Mouse (Mus musculus): ENCODE measurements at regions not wholly inside any gene's neighbourhood (a gene's known extent, or its start where the extent isn't known, plus 50 kb on each side); places are given as distances from the start of the nearest gene placed in this dataset.

DNA sequence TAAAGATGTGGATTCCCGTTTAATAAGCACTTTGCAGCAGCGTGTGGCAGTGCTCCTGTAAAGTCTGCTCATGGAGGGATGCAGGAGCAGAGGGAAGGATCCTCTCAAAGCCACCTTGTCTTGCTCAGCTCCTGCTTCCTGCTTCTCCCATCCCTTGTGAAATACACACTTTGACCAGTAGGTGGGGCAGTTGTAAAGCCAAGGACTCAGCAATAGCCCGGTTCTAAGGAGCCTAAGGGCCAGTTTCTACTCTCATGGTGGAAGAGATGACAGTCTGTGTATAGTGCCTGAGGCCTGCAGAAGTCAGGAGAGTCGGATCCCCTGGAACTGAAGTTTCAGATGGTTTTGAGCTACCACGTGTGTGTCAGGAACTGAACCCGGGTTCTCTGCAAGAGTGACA is 272.0 kb downstream of the Drd1 start:
- Histone ChIP-seq H3K27ac (replicated peaks) (no peak overlapping the region), H3K36me3 (no peaks in the 10 kb centered on the region), H3K9ac (replicated peaks) (no peak overlapping the region), H3K4me3 (no peak overlapping the region), H3K4me2 (replicated peaks) (no peak overlapping the region), H3K27me3 (peaks cover 8% of the 10 kb centered on the region), H3K4me1 (no peaks in the 10 kb centered on the region), H3K9me3 (0 out of 2 replicates have a peak, but pooled peaks cover 3% of the 10 kb centered on the region)
- 25% methylated on average over 6 of the region's 6 CpGs for WGBS
- ATAC-seq (ENCODE audit: low FRiP score, low read depth) = peak; percentile 30; the same call in 1 of the 2 replicates

GRCm38 (mm10) chr13:53779150-53779549 is 276.4 kb downstream of the Drd1 start:
- no peak for ATAC-seq (ENCODE audit: low FRiP score, low read depth)
- no peaks in the 10 kb centered on the region for H3K4me1 ChIP-seq
- 57% methylated on average over 4 of the region's 4 CpGs for WGBS

DNA sequence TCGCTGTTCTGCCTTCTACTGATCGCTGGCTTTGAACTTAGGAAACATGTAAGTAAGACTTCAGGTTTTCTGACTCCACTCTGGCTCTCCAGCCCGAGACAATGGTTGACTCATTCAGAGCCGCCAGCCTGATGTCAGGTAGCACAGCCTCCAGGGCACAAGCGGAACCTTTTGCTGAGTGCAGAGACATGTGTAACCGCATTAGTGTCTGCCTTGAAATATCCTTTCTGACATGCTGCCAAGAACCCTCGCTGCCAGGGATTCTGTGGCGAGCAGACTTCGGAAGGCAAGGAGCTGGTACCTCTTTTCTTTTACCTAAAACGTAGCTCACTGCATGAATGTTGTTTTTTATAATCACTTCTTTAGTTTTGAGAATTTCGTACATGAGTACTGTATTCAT is 279.1 kb downstream of the Drd1 start:
- WGBS = 86% methylated on average over 11 of the region's 11 CpGs
- H3K4me3 ChIP-seq = no peak overlapping the region

More at GRCm38 (mm10) chr13:53779150-53779549, 276.4 kb downstream of the Drd1 start:
- no peak overlapping the region for H3K27ac ChIP-seq (replicated peaks)
- H3K4me3 ChIP-seq = no peak overlapping the region
- no peaks in the 10 kb centered on the region for H3K9me3 ChIP-seq
- H3K4me2 ChIP-seq (replicated peaks) = no peak overlapping the region
- no peak overlapping the region for H3K9ac ChIP-seq (replicated peaks)
- H3K36me3 ChIP-seq = no peaks in the 10 kb centered on the region
- H3K27me3 ChIP-seq = peaks cover 8% of the 10 kb centered on the region

GRCm38 (mm10) chr13:53775687-53776086 is 279.8 kb downstream of the Drd1 start:
- Histone ChIP-seq H3K9ac (replicated peaks) (no peak overlapping the region), H3K4me1 (no peaks in the 10 kb centered on the region), H3K36me3 (no peaks in the 10 kb centered on the region), H3K4me2 (replicated peaks) (no peak overlapping the region), H3K27me3 (no peaks in the 10 kb centered on the region; the same call in 1 of the 2 replicates), H3K27ac (replicated peaks) (no peak overlapping the region), H3K9me3 (no peaks in the 10 kb centered on the region), H3K4me3 (no peak overlapping the region)
- WGBS = 43% methylated on average over 5 of the region's 5 CpGs
- ATAC-seq (ENCODE audit: low FRiP score, low read depth) = no peak

More for the DNA sequence above, 279.1 kb downstream of the Drd1 start:
- Histone ChIP-seq H3K4me1 (no peaks in the 10 kb centered on the region), H3K4me2 (replicated peaks) (no peak overlapping the region), H3K27me3 (no peaks in the 10 kb centered on the region; the same call in 1 of the 2 replicates), H3K9me3 (no peaks in the 10 kb centered on the region), H3K27ac (replicated peaks) (no peak overlapping the region), H3K36me3 (no peaks in the 10 kb centered on the region), H3K9ac (replicated peaks) (no peak overlapping the region)
- no peak for ATAC-seq (ENCODE audit: low FRiP score, low read depth)

- Histone ChIP-seq H3K4me1 (no peaks in the 10 kb centered on the region), H3K4me2 (replicated peaks) (no peak overlapping the region), H3K9me3 (no peaks in the 10 kb centered on the region), H3K27me3 (peaks cover 13% of the 10 kb centered on the region), H3K27ac (replicated peaks) (no peak overlapping the region), H3K36me3 (no peaks in the 10 kb centered on the region), H3K4me3 (no peak overlapping the region), H3K9ac (replicated peaks) (no peak overlapping the region)
- ATAC-seq (ENCODE audit: low FRiP score, low read depth) = peak; percentile 38; the same call in 1 of the 2 replicates
- 26% methylated on average over 13 of the region's 13 CpGs for WGBS
These were observed 290.8 kb downstream of the Drd1 start for GRCm38 (mm10) chr13:53764613-53765243.

DNA sequence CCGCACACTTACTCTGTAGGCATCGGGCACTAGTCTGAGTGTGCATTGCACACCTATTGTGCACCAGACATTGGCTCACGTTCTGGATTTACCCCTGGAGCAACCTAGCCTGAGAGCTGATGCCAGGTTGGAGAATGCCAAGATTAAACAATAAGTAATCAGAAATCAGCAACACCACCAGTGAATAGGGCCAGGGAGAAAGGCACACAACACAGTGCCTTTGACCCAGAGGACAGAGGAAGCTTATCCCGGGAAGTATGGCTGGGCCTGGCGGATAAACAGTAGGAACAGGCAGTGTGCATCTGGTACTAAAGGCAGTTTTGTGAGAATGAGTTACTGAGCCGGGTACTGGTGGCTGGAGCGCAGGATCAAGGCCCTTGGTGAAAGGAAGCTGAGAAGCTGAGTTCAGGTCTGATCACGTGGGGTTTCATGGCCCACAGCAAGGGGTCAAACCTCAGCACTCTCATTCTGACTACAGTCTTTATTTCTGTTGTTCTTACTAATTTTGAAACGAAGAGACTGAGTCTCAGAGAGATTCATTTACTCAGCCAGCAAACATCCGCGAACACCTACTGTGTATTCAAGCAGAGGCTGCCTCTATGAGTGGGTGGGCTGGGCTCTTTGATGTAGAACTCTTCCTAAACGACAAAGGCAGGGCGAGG is 284.8 kb upstream of the Msx2 start:
- H3K27me3 ChIP-seq = no peaks in the 10 kb centered on the region
- no peaks in the 10 kb centered on the region for H3K9me3 ChIP-seq
- H3K4me1 ChIP-seq = peaks cover 18% of the 10 kb centered on the region
- H3K36me3 ChIP-seq = no peaks in the 10 kb centered on the region
- H3K9ac ChIP-seq (replicated peaks) = no peak overlapping the region
- WGBS = 67% methylated on average over 13 of the region's 13 CpGs
- ATAC-seq (ENCODE audit: low FRiP score, low read depth) = no peak
- no peak overlapping the region for H3K4me3 ChIP-seq
- no peak overlapping the region for H3K4me2 ChIP-seq (replicated peaks)
- H3K27ac ChIP-seq (replicated peaks) = no peak overlapping the region

- 58% methylated on average over 13 of the region's 13 CpGs for WGBS
These were observed 284.2 kb upstream of the Msx2 start for GRCm38 (mm10) chr13:53756970-53757530.

DNA sequence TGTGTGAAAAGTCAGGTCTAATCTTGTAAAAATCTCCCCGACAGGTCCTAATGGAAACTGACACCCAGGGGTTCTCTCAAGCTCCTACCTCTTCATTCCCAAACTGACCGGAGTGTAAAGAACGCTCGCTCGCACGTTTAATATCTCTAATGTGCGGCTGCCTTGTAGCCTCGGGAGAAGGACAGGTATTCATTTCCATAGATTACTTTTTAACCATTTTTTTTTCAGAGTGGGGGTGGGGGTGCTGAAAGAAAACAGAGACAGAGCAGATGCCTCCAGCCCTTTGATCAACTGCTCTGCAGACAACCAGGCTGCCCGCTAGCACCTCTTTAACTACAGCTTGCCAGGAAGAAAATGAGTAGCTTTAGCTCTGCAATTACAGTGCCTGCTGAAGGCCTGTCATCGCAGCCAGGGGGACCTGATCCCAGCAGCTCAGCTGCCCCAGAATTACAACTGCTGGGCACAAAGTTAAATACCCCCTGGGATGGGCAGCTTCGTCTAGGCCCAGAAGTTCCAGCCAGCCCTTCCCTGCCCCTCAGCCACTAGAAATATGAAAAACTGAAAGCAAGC is 282.3 kb upstream of the Msx2 start:
- Histone ChIP-seq H3K4me3 (no peak overlapping the region), H3K27me3 (no peaks in the 10 kb centered on the region), H3K4me1 (peaks cover 18% of the 10 kb centered on the region), H3K36me3 (no peaks in the 10 kb centered on the region), H3K9me3 (no peaks in the 10 kb centered on the region), H3K9ac (replicated peaks) (no peak overlapping the region), H3K27ac (replicated peaks) (0 out of 2 replicates have a peak overlapping the region, but pooled peaks have one; percentile 35), H3K4me2 (replicated peaks) (no peak overlapping the region)
- no peak for ATAC-seq (ENCODE audit: low FRiP score, low read depth)
- WGBS = 51% methylated on average over 11 of the region's 11 CpGs

More at GRCm38 (mm10) chr13:53756970-53757530, 284.2 kb upstream of the Msx2 start:
- H3K4me2 ChIP-seq (replicated peaks) = no peak overlapping the region
- H3K9me3 ChIP-seq = no peaks in the 10 kb centered on the region
- ATAC-seq (ENCODE audit: low FRiP score, low read depth) = no peak
- H3K27me3 ChIP-seq = no peaks in the 10 kb centered on the region
- peaks cover 18% of the 10 kb centered on the region for H3K4me1 ChIP-seq
- no peaks in the 10 kb centered on the region for H3K36me3 ChIP-seq
- H3K27ac ChIP-seq (replicated peaks) = no peak overlapping the region
- H3K4me3 ChIP-seq = no peak overlapping the region
- H3K9ac ChIP-seq (replicated peaks) = no peak overlapping the region

GRCm38 (mm10) chr13:53753049-53753448 is 280.2 kb upstream of the Msx2 start:
- WGBS = 88% methylated on average over 6 of the region's 6 CpGs
- no peaks in the 10 kb centered on the region for H3K9me3 ChIP-seq
- H3K27ac ChIP-seq (replicated peaks) = no peak overlapping the region
- H3K4me3 ChIP-seq = no peak overlapping the region
- H3K4me1 ChIP-seq = peaks cover 18% of the 10 kb centered on the region
- no peaks in the 10 kb centered on the region for H3K36me3 ChIP-seq
- H3K4me2 ChIP-seq (replicated peaks) = no peak overlapping the region
- no peak overlapping the region for H3K9ac ChIP-seq (replicated peaks)
- ATAC-seq (ENCODE audit: low FRiP score, low read depth) = no peak
- no peaks in the 10 kb centered on the region for H3K27me3 ChIP-seq

GRCm38 (mm10) chr13:53740981-53741380 is 268.1 kb upstream of the Msx2 start:
- Histone ChIP-seq H3K27ac (replicated peaks) (no peak overlapping the region), H3K9me3 (no peaks in the 10 kb centered on the region), H3K36me3 (no peaks in the 10 kb centered on the region), H3K4me1 (no peaks in the 10 kb centered on the region), H3K27me3 (no peaks in the 10 kb centered on the region), H3K4me3 (no peak overlapping the region), H3K4me2 (replicated peaks) (no peak overlapping the region), H3K9ac (replicated peaks) (no peak overlapping the region)
- 90% methylated on average over 6 of the region's 6 CpGs for WGBS
- no peak for ATAC-seq (ENCODE audit: low FRiP score, low read depth)

GRCm38 (mm10) chr13:53739127-53739526 is 266.3 kb upstream of the Msx2 start:
- no peaks in the 10 kb centered on the region for H3K36me3 ChIP-seq
- no peak overlapping the region for H3K4me2 ChIP-seq (replicated peaks)
- no peaks in the 10 kb centered on the region for H3K4me1 ChIP-seq
- H3K9me3 ChIP-seq = no peaks in the 10 kb centered on the region
- H3K27ac ChIP-seq (replicated peaks) = no peak overlapping the region
- no peak overlapping the region for H3K9ac ChIP-seq (replicated peaks)
- H3K4me3 ChIP-seq = no peak overlapping the region
- ATAC-seq (ENCODE audit: low FRiP score, low read depth) = no peak
- WGBS = 71% methylated on average over 3 of the region's 3 CpGs
- no peaks in the 10 kb centered on the region for H3K27me3 ChIP-seq

DNA sequence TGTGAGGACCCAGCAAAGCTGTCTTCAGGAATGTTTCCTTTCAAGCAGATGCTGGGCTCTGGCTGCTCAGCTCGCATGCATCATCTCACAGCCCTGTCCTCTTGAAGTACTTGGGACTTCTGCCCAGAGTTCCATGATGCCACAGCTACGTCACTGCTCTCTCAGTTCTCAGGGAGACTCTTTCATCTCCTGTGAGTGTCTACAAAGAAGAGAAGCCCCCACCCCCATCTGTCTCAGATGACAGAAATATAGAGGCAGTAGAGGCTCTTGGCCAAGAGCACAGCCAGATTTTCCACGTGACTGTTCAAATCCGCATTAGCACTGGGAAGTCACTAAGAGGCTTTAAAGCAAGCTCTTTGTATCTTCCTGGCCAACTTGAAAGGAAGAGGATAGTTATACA is 262.1 kb upstream of the Msx2 start:
- no peaks in the 10 kb centered on the region for H3K27me3 ChIP-seq
- ATAC-seq (ENCODE audit: low FRiP score, low read depth) = no peak
- 42% methylated on average over 4 of the region's 4 CpGs for WGBS
- no peak overlapping the region for H3K9ac ChIP-seq (replicated peaks)
- no peaks in the 10 kb centered on the region for H3K4me1 ChIP-seq
- H3K4me2 ChIP-seq (replicated peaks) = no peak overlapping the region
- no peaks in the 10 kb centered on the region for H3K9me3 ChIP-seq
- H3K36me3 ChIP-seq = no peaks in the 10 kb centered on the region
- no peak overlapping the region for H3K27ac ChIP-seq (replicated peaks)
- H3K4me3 ChIP-seq = no peak overlapping the region

Data from midbrain, embryonic 12.5 days (tissue).